Mouse (Mus musculus) testis, adult 2 months (tissue): Measurements from ENCODE around the gene Krt80.

Experiments
- CTCF ChIP-seq: fragments of 200-500 bp; IDR thresholded peaks from 2 replicates; pipeline ENCODE4 v1.5.1; 2012; ENCODE audit warnings: low read depth, mild to moderate bottlenecking, inconsistent platforms, low read length, moderate library complexity; ENCODE audit not compliant: control insufficient read depth, insufficient read depth, insufficient replicate concordance
- POLR2A ChIP-seq: fragments of 200-500 bp; IDR thresholded peaks from 2 replicates; pipeline ENCODE4 v1.6.1; 2012; ENCODE audit warnings: low read depth, mild to moderate bottlenecking, inconsistent platforms, low read length, moderate library complexity; ENCODE audit not compliant: control insufficient read depth

- TF ChIP-seq CTCF (no peak), POLR2A (no peak)
Observed at GRCm38 (mm10) chr15:101333648-101334047, 36.3 kb downstream of the Krt80 start.
